Mouse (Mus musculus) kidney, embryonic 15.5 days (tissue): ENCODE results near the gene Hist1h2bl. TPM values are rescaled to one million over a fixed set of nuclear protein-coding genes. Genes with fewer than 3 reads are reported as not detected.
A peak's percentile ranks its signal among the peaks of the same experiment; 100 is the strongest.
"Not testable (repeated sequence)": the region's sequence is repeated elsewhere in the genome, so short reads cannot be mapped to it uniquely, and the experiment has no call there.

Experiments
- ATAC-seq: fragments of 200-750 bp; cut with Nextera tagmentation; replicated peaks from 2 replicates; pipeline ENCODE4 v1.8.0; 2017; ENCODE audit warnings: moderate TSS enrichment; ENCODE audit not compliant: low FRiP score
- H3K27ac ChIP-seq: fragments of 300-500 bp; sonication (generic); 2 replicates; pipeline ENCODE4 v1.5.1; 2015; ENCODE audit warnings: mild to moderate bottlenecking, inconsistent platforms
- H3K27me3 ChIP-seq: fragments of 300-500 bp; sonication (generic); 2 replicates; pipeline ENCODE4 v1.6.1; 2015; ENCODE audit warnings: inconsistent platforms
- H3K36me3 ChIP-seq: fragments of 300-500 bp; sonication (generic); 2 replicates; pipeline ENCODE4 v1.6.1; 2015; ENCODE audit warnings: inconsistent platforms
- H3K4me1 ChIP-seq: fragments of 300-500 bp; sonication (generic); 2 replicates; pipeline ENCODE4 v1.6.1; 2015; ENCODE audit warnings: inconsistent platforms
- H3K4me2 ChIP-seq: fragments of 300-500 bp; sonication (generic); 2 replicates; pipeline ENCODE4 v1.6.1; 2015; ENCODE audit warnings: moderate library complexity, mild to moderate bottlenecking, inconsistent platforms
- H3K4me3 ChIP-seq: fragments of 300-500 bp; sonication (generic); replicated peaks from 2 replicates; pipeline ENCODE4 v1.5.1; 2015; ENCODE audit warnings: mild to moderate bottlenecking, inconsistent platforms
- H3K9ac ChIP-seq: fragments of 300-500 bp; sonication (generic); 2 replicates; pipeline ENCODE4 v1.6.1; 2015; ENCODE audit warnings: mild to moderate bottlenecking, inconsistent platforms
- H3K9me3 ChIP-seq: fragments of 300-500 bp; sonication (generic); replicated peaks from 2 replicates; pipeline ENCODE4 v1.6.1; 2016; ENCODE audit warnings: inconsistent platforms
- WGBS: fragments of 180-500 bp; shearing (Covaris S2); methylation state at CpG from one replicate; pipeline ENCODE4 v1.1.7; 2015; ENCODE audit warnings: mixed read lengths; 5-methylcytosine and 5-hydroxymethylcytosine counted together
- polyA plus RNA-seq: library from polyadenylated mRNA; unstranded; fragments of >200 nt; fragmentation: Nextera tagmentation; extraction: Ambion mirVana; gene quantifications from 2 replicates; pipeline ENCODE4 v1.2.1, GENCODE M21; 2015

The Hist1h2bl gene
- polyA plus RNA-seq: 1.6 and 4.5 TPM in 2 replicates

DNA sequence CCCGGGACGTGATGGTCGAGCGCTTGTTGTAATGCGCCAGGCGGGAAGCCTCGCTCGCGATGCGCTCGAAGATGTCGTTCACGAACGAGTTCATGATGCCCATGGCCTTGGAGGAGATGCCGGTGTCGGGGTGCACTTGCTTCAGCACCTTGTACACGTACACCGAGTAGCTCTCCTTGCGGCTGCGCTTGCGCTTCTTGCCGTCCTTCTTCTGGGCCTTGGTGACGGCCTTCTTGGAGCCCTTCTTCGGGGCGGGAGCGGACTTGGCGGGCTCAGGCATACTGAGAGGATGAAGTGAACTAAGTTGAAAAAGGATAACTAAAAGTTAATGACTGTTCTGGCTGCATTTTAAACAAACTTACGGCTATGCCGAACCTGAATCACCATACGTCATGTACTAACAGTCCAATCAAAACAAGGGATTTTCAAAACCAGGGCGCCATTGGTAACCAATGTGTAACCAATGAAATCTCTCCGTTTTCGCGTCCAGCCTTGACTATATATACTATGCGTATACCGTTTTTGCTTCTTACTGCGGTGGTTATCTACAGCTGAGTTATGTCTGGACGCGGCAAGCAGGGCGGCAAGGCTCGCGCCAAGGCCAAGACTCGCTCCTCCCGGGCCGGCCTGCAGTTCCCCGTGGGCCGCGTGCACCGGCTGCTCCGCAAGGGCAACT is at the start of gene Hist1h2bl, which contains the start of gene Hist1h2ai:
Gene Hist1h2bl, minus strand, starts transcription at position 280 of the 676 bp plus-strand sequence.
Gene Hist1h2ai, plus strand, starts transcription at position 559 of the 676 bp plus-strand sequence.
- H3K36me3 ChIP-seq, H3K27me3 ChIP-seq, H3K9me3 ChIP-seq: not testable (repeated sequence)
- Histone ChIP-seq H3K27ac (peak within 1 kb of the TSS; percentile 98), H3K9ac (peak within 1 kb of the TSS; percentile 67), H3K4me3 (peak within 1 kb of the TSS; percentile 49), H3K4me1 (peaks cover 42% of the 10 kb centered on the region), H3K4me2 (peak within 1 kb of the TSS; percentile 79)
- peak; percentile 94 for ATAC-seq
- under 1% methylated on average over 37 of the region's 50 CpGs for WGBS

- H3K4me3 ChIP-seq: no peak overlapping the region; the same call in 1 of the 2 replicates
These were observed 39.8 kb upstream of the Hist1h2bl start for GRCm38 (mm10) chr13:21755707-21756106.

DNA sequence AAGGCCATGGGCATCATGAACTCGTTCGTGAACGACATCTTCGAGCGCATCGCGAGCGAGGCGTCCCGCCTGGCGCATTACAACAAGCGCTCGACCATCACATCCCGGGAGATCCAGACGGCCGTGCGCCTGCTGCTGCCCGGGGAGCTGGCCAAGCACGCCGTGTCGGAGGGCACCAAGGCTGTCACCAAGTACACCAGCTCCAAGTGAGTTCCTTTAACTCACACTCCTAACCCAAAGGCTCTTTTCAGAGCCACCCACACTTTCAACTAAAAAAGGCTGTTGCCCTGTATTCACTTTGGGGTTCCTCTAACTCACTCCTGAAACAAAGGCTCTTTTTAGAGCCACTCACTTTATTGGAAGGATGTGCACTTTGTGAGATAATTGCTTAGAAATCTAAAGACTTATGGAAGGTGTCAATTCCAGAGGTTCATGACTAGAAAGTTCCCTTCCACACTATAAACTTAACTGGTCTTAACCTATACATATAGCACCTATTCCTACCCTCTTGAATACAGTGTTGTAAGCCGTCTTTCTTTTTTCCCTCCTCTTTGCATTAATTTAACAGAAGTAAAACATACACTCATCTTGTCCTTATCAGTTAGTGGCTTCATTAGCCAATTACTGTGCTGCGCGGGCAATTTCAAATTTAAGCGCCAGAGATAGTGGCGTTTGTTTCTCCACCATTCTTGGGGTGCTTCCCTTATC is 38.5 kb upstream of the Hist1h2bl start:
- H3K4me1 ChIP-seq: peaks cover 14% of the 10 kb centered on the region; the same call in 1 of the 2 replicates
- H3K4me3 ChIP-seq: peak overlapping the region; percentile 49
- not testable (repeated sequence) for H3K27me3 ChIP-seq, H3K9me3 ChIP-seq, H3K36me3 ChIP-seq
- H3K4me2 ChIP-seq: peak overlapping the region; percentile 69
- WGBS: under 1% methylated on average over 15 of the region's 26 CpGs
- H3K27ac ChIP-seq: peak overlapping the region; percentile 97
- ATAC-seq: peak; percentile 1; the same call in 1 of the 2 replicates
- H3K9ac ChIP-seq: peak overlapping the region; percentile 53

More at GRCm38 (mm10) chr13:21755707-21756106, 39.8 kb upstream of the Hist1h2bl start:
- no peaks in the 10 kb centered on the region for H3K36me3 ChIP-seq
- no peaks in the 10 kb centered on the region for H3K27me3 ChIP-seq
- no peak for ATAC-seq
- no peak overlapping the region for H3K27ac ChIP-seq
- peaks cover 13% of the 10 kb centered on the region; the same call in 1 of the 2 replicates for H3K4me1 ChIP-seq
- H3K9me3 ChIP-seq: no peaks in the 10 kb centered on the region
- 49% methylated on average over 1 of the region's 1 CpGs for WGBS
- H3K4me2 ChIP-seq: peak overlapping the region; percentile 44
- no peak overlapping the region for H3K9ac ChIP-seq

DNA sequence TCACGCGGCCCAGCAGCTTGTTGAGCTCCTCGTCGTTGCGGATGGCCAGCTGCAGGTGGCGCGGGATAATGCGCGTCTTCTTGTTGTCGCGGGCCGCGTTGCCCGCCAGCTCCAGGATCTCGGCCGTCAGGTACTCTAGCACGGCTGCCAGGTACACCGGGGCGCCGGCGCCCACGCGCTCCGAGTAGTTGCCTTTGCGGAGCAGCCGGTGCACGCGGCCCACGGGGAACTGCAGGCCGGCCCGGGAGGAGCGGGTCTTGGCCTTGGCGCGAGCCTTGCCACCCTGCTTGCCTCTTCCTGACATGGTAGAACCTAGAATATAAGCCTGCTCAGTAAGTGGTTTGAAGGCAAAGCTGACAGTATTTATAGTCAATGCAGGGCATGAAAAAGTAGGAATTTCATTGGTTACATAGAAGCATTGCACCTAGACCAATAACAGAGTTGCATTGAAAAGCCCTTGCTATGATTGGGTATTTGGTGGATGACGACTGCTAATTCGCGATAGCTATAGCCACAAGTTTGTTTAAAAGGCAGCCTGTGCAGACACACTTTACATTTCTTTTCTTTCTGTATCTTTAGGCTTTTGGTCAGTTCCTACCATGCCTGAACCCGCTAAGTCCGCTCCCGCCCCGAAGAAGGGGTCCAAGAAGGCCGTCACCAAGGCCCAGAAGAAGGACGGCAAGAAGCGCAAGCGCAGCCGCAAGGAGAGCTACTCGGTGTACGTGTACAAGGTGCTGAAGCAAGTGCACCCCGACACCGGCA is 37.8 kb upstream of the Hist1h2bl start, which contains the start of the genes Hist1h2ak and Hist1h2bn:
Gene Hist1h2ak, minus strand, starts transcription at position 304 of the 762 bp plus-strand sequence.
Gene Hist1h2bn, plus strand, starts transcription at position 600 of the 762 bp plus-strand sequence.
- H3K36me3 ChIP-seq, H3K27me3 ChIP-seq, H3K9me3 ChIP-seq: not testable (repeated sequence)
- H3K9ac ChIP-seq: peak within 1 kb of the TSS; percentile 61
- under 1% methylated on average over 47 of the region's 50 CpGs for WGBS
- peaks cover 19% of the 10 kb centered on the region; the same call in 1 of the 2 replicates for H3K4me1 ChIP-seq
- peak within 1 kb of the TSS; percentile 69 for H3K4me2 ChIP-seq
- ATAC-seq: peak; percentile 95
- H3K27ac ChIP-seq: peak within 1 kb of the TSS; percentile 97
- peak within 1 kb of the TSS; percentile 49 for H3K4me3 ChIP-seq

DNA sequence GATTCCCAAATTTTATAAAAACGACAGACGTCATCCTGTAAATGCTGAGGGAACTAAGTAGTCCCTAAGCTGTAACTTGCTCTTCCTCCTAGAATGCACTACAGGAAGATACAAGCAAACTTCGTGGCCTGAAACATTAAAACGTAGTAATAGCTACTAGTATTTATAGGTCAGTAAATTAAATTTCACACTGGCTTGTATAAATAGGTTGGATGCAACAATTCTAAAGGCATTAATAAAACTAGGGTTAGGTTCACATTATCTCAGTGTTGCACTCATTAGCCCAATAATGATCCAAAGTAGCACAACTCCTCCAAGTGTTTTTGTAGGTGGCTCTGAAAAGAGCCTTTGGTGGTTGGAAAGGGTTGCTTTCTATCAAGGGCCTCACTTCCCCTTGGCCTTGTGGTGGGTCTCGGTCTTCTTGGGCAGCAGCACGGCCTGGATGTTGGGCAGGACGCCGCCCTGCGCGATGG is 37.1 kb upstream of the Hist1h2bl start:
- ATAC-seq: no peak
- WGBS: 2% methylated on average over 10 of the region's 10 CpGs

GRCm38 (mm10) chr13:21752356-21752755 is 36.4 kb upstream of the Hist1h2bl start:
- Histone ChIP-seq H3K9ac (no peak overlapping the region), H3K27me3 (no peaks in the 10 kb centered on the region), H3K9me3 (no peaks in the 10 kb centered on the region), H3K4me3 (no peak overlapping the region; the same call in none of the 2 replicates), H3K4me2 (peak overlapping the region; percentile 69), H3K36me3 (no peaks in the 10 kb centered on the region), H3K4me1 (peaks cover 25% of the 10 kb centered on the region), H3K27ac (peak overlapping the region; percentile 97)
- 34% methylated on average over 3 of the region's 3 CpGs for WGBS
- ATAC-seq: no peak

More for the DNA sequence above, 37.1 kb upstream of the Hist1h2bl start:
- no peaks in the 10 kb centered on the region for H3K36me3 ChIP-seq
- peak overlapping the region; percentile 69 for H3K4me2 ChIP-seq
- H3K4me1 ChIP-seq: peaks cover 22% of the 10 kb centered on the region; the same call in 1 of the 2 replicates
- H3K27me3 ChIP-seq: no peaks in the 10 kb centered on the region
- peak overlapping the region; percentile 61 for H3K9ac ChIP-seq
- peak overlapping the region; percentile 49 for H3K4me3 ChIP-seq
- no peaks in the 10 kb centered on the region for H3K9me3 ChIP-seq
- H3K27ac ChIP-seq: peak overlapping the region; percentile 97

- H3K4me2 ChIP-seq: peak overlapping the region; percentile 69; the same call in 1 of the 2 replicates
- no peak overlapping the region for H3K4me3 ChIP-seq
- H3K4me1 ChIP-seq: peaks cover 27% of the 10 kb centered on the region
- H3K9ac ChIP-seq: no peak overlapping the region
- no peak for ATAC-seq
- no peaks in the 10 kb centered on the region for H3K27me3 ChIP-seq
- WGBS: 79% methylated on average over 3 of the region's 3 CpGs
- H3K36me3 ChIP-seq: no peaks in the 10 kb centered on the region
- peak overlapping the region; percentile 97 for H3K27ac ChIP-seq
- H3K9me3 ChIP-seq: no peaks in the 10 kb centered on the region
These were observed 35.9 kb upstream of the Hist1h2bl start for GRCm38 (mm10) chr13:21751827-21752226.

GRCm38 (mm10) chr13:21751417-21751816 is 35.5 kb upstream of the Hist1h2bl start:
- Histone ChIP-seq H3K9ac (no peak overlapping the region), H3K4me3 (no peak overlapping the region), H3K9me3 (no peaks in the 10 kb centered on the region), H3K27ac (peak overlapping the region; percentile 97; the same call in 1 of the 2 replicates), H3K4me1 (peaks cover 27% of the 10 kb centered on the region), H3K36me3 (no peaks in the 10 kb centered on the region), H3K4me2 (no peak overlapping the region), H3K27me3 (no peaks in the 10 kb centered on the region)
- no peak for ATAC-seq

DNA sequence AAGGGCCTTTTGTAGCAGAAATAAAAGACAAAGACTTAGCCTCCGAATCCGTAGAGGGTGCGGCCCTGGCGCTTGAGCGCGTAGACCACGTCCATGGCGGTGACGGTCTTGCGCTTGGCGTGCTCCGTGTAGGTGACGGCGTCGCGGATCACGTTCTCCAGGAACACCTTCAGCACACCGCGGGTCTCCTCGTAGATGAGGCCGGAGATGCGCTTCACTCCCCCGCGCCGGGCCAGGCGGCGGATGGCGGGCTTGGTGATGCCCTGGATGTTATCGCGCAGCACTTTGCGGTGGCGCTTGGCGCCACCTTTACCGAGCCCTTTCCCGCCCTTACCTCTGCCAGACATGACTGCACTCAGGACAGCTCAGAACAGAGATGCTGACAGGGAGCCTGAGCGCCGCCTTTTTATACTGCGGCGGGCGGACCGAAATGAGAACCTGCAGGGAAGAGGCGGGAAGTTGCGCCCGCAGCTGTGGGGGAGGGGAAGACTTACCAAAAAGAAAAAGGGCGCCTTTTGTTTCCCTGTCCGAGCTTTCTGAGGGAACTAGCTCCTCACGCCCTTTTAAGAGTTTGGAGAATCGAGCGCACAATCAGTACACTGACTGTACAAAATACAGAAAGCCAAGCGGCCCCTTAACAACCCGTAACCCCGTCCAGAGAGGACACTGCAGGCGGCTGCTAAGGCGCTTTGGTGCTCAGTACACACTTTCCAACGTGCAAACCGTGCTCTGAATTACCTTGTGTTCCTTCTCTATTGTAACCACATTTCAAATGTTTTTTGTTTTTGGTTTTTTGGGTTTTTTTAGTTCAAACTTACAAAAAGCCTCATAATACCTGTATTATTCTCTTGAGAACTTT is 34.4 kb upstream of the Hist1h2bl start, which contains the start of gene Hist1h4k:
Gene Hist1h4k, minus strand, starts transcription at position 347 of the 859 bp plus-strand sequence.
- peak; percentile 87 for ATAC-seq
- under 1% methylated on average over 46 of the region's 56 CpGs for WGBS
- Histone ChIP-seq H3K27ac (peak within 1 kb of the TSS; percentile 98), H3K4me3 (peak within 1 kb of the TSS; percentile 54), H3K9ac (peak within 1 kb of the TSS; percentile 55), H3K4me2 (peak within 1 kb of the TSS; percentile 61), H3K4me1 (peaks cover 27% of the 10 kb centered on the region)
- not testable (repeated sequence) for H3K27me3 ChIP-seq, H3K9me3 ChIP-seq, H3K36me3 ChIP-seq

- H3K36me3 ChIP-seq: no peaks in the 10 kb centered on the region
- H3K27ac ChIP-seq: peak overlapping the region; percentile 98
- peak overlapping the region; percentile 61 for H3K4me2 ChIP-seq
- H3K9me3 ChIP-seq: no peaks in the 10 kb centered on the region
- H3K9ac ChIP-seq: peak overlapping the region; percentile 55
- ATAC-seq: no peak
- 3% methylated on average over 5 of the region's 5 CpGs for WGBS
- H3K4me1 ChIP-seq: peaks cover 27% of the 10 kb centered on the region
- peak overlapping the region; percentile 54 for H3K4me3 ChIP-seq
- no peaks in the 10 kb centered on the region for H3K27me3 ChIP-seq
These were observed 33.6 kb upstream of the Hist1h2bl start for GRCm38 (mm10) chr13:21749387-21750158.
